Mouse (Mus musculus): Measurements from ENCODE around the gene Tbc1d15.

DNA sequence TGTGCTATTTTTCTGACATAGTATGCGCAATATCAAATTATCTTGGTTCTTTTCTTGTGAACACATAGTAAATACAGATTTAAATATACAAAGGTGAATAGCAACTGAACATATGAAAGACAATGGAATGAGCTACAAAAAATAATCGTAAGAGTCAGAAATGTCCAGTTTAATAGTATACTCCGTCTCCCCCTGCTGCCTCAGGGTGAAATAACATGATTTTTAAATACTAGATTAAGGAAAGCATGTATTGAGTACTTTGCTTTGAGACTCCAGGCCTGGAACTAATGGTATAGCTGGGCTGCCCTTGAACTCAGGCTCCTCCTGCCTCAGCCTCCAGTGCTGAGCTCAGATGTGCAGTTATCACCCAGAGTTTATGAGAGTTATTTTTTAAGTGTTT lies 18.8 kb downstream of the Tbc1d15 start:
- no peak for TF ChIP-seq GATA1 (IDR thresholded peaks at IDR 0.05; ENCODE audit: borderline replicate concordance, low read length)
- no peak for TF ChIP-seq FLI1 (IDR thresholded peaks at IDR 0.05; ENCODE audit: low read length)
